Mouse (Mus musculus) T-cell, adult 2 months (primary cell): ENCODE measurements around the gene Gm11756.
"Not testable (repeated sequence)": the region's sequence is repeated elsewhere in the genome, so short reads cannot be mapped to it uniquely, and the experiment has no call there.

Experiments
- DNase-seq: peaks from one replicate; pipeline ENCODE4 v3.0.0; 2022; ENCODE audit warnings: low spot score

Gene Gm11756

GRCm38 (mm10) chr4:73920660-73921059, at the start of gene Gm11756:
TSS of gene Gm11756 (minus strand) at chr4:73920760.
- DNase-seq = not testable (repeated sequence)

- DNase-seq = no peak
Measured at GRCm38 (mm10) chr4:73950375-73950896, 29.9 kb upstream of the Gm11756 start, which contains the start of gene 2310002L09Rik. TSS of gene 2310002L09Rik (minus strand) at chr4:73950846.

GRCm38 (mm10) chr4:73905853-73906252, 14.7 kb downstream of the Gm11756 start, which contains the start of gene Gm13871:
TSS of gene Gm13871 (minus strand) at chr4:73905953.
- DNase-seq = not testable (repeated sequence)

DNA sequence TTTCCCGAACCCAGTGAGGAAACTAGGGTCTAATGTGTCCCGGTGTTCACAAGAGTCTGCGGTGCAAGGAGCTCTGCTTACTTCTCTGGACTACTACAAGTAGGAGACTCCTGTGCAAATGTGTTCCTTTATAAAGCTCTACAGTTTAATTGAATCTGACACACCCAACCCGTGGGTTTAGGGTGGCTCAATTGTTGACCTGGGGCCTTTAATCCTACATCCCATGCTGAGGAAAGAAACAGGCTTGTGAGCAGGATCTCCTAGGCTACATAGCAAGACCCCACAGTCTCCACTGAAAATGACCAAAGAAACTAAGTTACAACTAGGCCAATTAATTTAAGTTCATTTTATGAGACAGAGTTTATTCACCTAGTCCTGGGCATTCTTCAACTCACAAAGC, 29.5 kb downstream of the Gm11756 start, which contains the start of gene Gm11757:
Gene Gm11757 (minus strand): TSS at position 101 of the 400 bp plus-strand sequence.
- DNase-seq = not testable (repeated sequence)

GRCm38 (mm10) chr4:73876166-73876565, 44.4 kb downstream of the Gm11756 start, which contains the start of gene Gm11758:
TSS of gene Gm11758 (minus strand) at chr4:73876266.
- not testable (repeated sequence) for DNase-seq
